Mouse (Mus musculus): ENCODE measurements around the gene Exosc5. TPM values are rescaled to one million over a fixed set of nuclear protein-coding genes. Genes with fewer than 3 reads are reported as not detected.

The Exosc5 gene
- polyA plus RNA-seq, 1 experiment, result 33.9 TPM

Other genes with a start within 250 kb of the Exosc5 start
- not detected in 2 replicates for gene Cxcl17, start 246.3 kb upstream of the Exosc5 start, polyA plus RNA-seq (2012; rRNA removed)
- 4.2 and 4.9 TPM in 2 replicates for gene Ceacam1, start 181.6 kb upstream of the Exosc5 start, polyA plus RNA-seq (2012; rRNA removed)
- 0.16 and 0.21 TPM in 2 replicates for gene Ceacam2, start 119.3 kb upstream of the Exosc5 start, polyA plus RNA-seq (2012; rRNA removed)
- gene Erich4, start 43.3 kb upstream of the Exosc5 start, polyA plus RNA-seq (2012; rRNA removed), result 0.15 and 0.36 TPM in 2 replicates
- 78.7 and 82.1 TPM in 2 replicates for gene Dmac2, start 39.8 kb upstream of the Exosc5 start, polyA plus RNA-seq (2012; rRNA removed)
- gene B3gnt8, start 32.5 kb upstream of the Exosc5 start, polyA plus RNA-seq (2012; rRNA removed), result 0.95 and 1.1 TPM in 2 replicates
- 67.9 and 71.9 TPM in 2 replicates for gene Bckdha, start 183 bp upstream of the Exosc5 start, polyA plus RNA-seq (2012; rRNA removed)
- 49.8 and 52.0 TPM in 2 replicates for gene Tmem91, start 16.0 kb downstream of the Exosc5 start, polyA plus RNA-seq (2012; rRNA removed)
- gene B9d2, start 21.6 kb downstream of the Exosc5 start, polyA plus RNA-seq (2012; rRNA removed), result 54.8 and 62.4 TPM in 2 replicates
- 7.0 and 7.2 TPM in 2 replicates for gene Tgfb1, start 27.8 kb downstream of the Exosc5 start, polyA plus RNA-seq (2012; rRNA removed)
- 60.3 and 64.0 TPM in 2 replicates for gene Ccdc97, start 59.9 kb downstream of the Exosc5 start, polyA plus RNA-seq (2012; rRNA removed)
- gene Hnrnpul1, start 95.6 kb downstream of the Exosc5 start, polyA plus RNA-seq (2012; rRNA removed), result 47.2 and 47.7 TPM in 2 replicates
- gene Axl, start 129.5 kb downstream of the Exosc5 start, polyA plus RNA-seq (2012; rRNA removed), result 32.3 and 34.9 TPM in 2 replicates
- gene Cyp2s1, start 157.7 kb downstream of the Exosc5 start, polyA plus RNA-seq (2012; rRNA removed), result 3.3 and 3.6 TPM in 2 replicates
- gene Cyp2b10, start 238.5 kb downstream of the Exosc5 start, polyA plus RNA-seq (2012; rRNA removed), result 0.08 TPM in 1 of 2 replicates, not detected in the other

Measured in frontal cortex, adult 2 months (tissue).